Mouse (Mus musculus): Measurements from ENCODE around the gene Csf2.
"Not testable (repeated sequence)": the region's sequence is repeated elsewhere in the genome, so short reads cannot be mapped to it uniquely, and the experiment has no call there.

Gene Csf2

GRCm38 (mm10) chr11:54248940-54249717 is at the start of gene Csf2:
Gene Csf2 (minus strand): TSS chr11:54249667.
- no peak for DNase-seq (ENCODE audit: low read depth, low spot score)

- DNase-seq (ENCODE audit: low read depth, low spot score): no peak
Measured at GRCm38 (mm10) chr11:54298777-54299176, 49.3 kb upstream of the Csf2 start.

GRCm38 (mm10) chr11:54297471-54297870 is 48.0 kb upstream of the Csf2 start:
- DNase-seq (ENCODE audit: low read depth, low spot score): not testable (repeated sequence)

- no peak for DNase-seq (ENCODE audit: low read depth, low spot score)
Measured at GRCm38 (mm10) chr11:54296734-54297133, 47.3 kb upstream of the Csf2 start.

GRCm38 (mm10) chr11:54295971-54296370 is 46.5 kb upstream of the Csf2 start:
- no peak for DNase-seq (ENCODE audit: low read depth, low spot score)

GRCm38 (mm10) chr11:54293980-54294807 is 44.7 kb upstream of the Csf2 start:
- no peak for DNase-seq (ENCODE audit: low read depth, low spot score)

- no peak for DNase-seq (ENCODE audit: low read depth, low spot score)
Measured at GRCm38 (mm10) chr11:54292163-54292562, 42.7 kb upstream of the Csf2 start.

- DNase-seq (ENCODE audit: low read depth, low spot score): no peak
Measured at GRCm38 (mm10) chr11:54287821-54288453, 38.5 kb upstream of the Csf2 start.

GRCm38 (mm10) chr11:54271437-54271949 is 22.0 kb upstream of the Csf2 start:
- no peak for DNase-seq (ENCODE audit: low read depth, low spot score)

GRCm38 (mm10) chr11:54269191-54269896 is 19.9 kb upstream of the Csf2 start:
- DNase-seq (ENCODE audit: low read depth, low spot score): no peak

GRCm38 (mm10) chr11:54267177-54267576 is 17.7 kb upstream of the Csf2 start, which contains the start of gene Il3:
Gene Il3 (minus strand): TSS chr11:54267277.
- no peak for DNase-seq (ENCODE audit: low read depth, low spot score)

GRCm38 (mm10) chr11:54264542-54264941 is 15.1 kb upstream of the Csf2 start:
- DNase-seq (ENCODE audit: low read depth, low spot score): peak; percentile 67

- DNase-seq (ENCODE audit: low read depth, low spot score): peak; percentile 8
Measured at GRCm38 (mm10) chr11:54263405-54264031, 14.1 kb upstream of the Csf2 start.

GRCm38 (mm10) chr11:54256624-54257376 is 7.3 kb upstream of the Csf2 start:
- peak; percentile 83 for DNase-seq (ENCODE audit: low read depth, low spot score)

- DNase-seq (ENCODE audit: low read depth, low spot score): no peak
Measured at GRCm38 (mm10) chr11:54254114-54254513, 4.6 kb upstream of the Csf2 start.

GRCm38 (mm10) chr11:54250575-54250974 is 1.1 kb upstream of the Csf2 start:
- no peak for DNase-seq (ENCODE audit: low read depth, low spot score)

- no peak for DNase-seq (ENCODE audit: low read depth, low spot score)
Measured at GRCm38 (mm10) chr11:54249748-54250147, 281 bp upstream of the Csf2 start.

GRCm38 (mm10) chr11:54247251-54247950 is 2.1 kb downstream of the Csf2 start:
- DNase-seq (ENCODE audit: low read depth, low spot score): no peak

GRCm38 (mm10) chr11:54244465-54244864 is 5.0 kb downstream of the Csf2 start:
- no peak for DNase-seq (ENCODE audit: low read depth, low spot score)

All from mesoderm, embryonic 11.5 days (tissue).